Mouse (Mus musculus): ENCODE results near the gene Nup210l.
A peak's percentile ranks its signal among the peaks of the same experiment; 100 is the strongest.

Nup210l gene

DNA sequence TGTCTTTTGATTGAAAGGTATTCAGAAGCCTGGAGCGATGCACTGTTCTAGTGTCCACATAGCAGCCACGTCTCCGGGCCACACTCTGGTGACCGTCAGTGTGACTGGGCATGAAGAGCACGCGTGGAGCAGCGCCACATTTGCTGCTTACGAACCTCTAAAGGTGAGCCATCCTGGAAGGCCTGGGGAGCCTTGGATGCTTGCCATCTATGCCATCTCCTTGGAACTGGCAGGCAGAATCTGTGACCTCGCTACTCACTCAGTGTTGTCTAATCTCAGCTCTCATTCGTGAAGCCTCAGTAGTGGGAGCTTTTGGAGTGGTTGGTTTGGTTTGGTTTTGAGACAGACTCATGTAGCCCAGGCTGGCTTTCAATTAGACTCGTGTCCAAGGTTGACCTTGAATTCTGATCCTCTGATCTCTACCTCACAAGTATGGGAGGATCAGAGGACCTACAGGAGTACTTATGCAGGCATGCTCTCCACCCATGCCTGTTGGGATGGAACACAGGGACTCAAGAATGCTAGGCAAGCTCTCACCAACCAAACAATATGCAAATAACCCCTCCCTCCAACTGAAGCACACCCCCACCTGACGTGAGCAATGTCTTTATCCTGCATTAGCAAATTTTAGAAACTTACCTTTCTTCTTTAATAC, 47.3 kb downstream of the Nup210l start:
- DNase-seq (ENCODE audit: extremely low read depth, low read depth, low spot score) = no peak

DNA sequence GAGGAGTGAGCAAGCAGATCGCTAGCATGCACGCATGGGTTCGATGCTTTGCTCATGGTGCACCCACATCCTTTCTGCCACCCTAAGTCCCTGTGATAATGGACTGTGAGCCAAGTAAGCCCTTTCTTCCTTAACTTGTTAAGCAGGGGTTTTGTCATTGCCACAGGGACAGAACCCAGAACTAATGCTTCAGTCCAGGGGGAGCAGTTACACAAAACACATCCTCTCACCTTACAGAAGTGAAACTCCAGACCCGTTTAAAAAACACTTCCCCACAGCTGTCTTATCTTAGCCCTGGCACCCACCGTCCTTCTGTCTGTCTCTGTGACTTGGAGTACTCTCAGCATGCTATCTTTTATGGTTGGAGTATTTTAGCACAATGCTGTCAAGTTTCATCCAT, 52.1 kb downstream of the Nup210l start:
- DNase-seq (ENCODE audit: extremely low read depth, low read depth, low spot score) = no peak

DNA sequence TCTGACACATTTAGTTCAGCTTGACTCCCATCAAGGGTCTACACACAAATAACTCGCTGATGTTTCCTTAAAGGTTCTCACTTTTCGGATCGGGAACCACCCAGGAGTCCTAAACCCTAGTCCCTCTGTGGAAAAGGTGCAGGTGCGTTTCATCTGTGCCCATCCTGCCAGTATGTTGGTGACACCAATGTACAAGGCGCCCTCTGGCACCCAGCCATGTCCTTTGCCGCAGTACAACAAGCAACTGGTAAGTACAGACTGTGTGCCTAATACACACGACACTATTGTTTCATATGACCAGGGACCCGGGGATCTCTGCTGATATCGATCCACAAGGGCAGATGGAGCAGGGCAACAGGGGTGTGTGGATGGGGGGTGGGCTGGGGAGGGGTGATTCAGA, 55.8 kb downstream of the Nup210l start:
- DNase-seq (ENCODE audit: extremely low read depth, low read depth, low spot score) = no peak

DNA sequence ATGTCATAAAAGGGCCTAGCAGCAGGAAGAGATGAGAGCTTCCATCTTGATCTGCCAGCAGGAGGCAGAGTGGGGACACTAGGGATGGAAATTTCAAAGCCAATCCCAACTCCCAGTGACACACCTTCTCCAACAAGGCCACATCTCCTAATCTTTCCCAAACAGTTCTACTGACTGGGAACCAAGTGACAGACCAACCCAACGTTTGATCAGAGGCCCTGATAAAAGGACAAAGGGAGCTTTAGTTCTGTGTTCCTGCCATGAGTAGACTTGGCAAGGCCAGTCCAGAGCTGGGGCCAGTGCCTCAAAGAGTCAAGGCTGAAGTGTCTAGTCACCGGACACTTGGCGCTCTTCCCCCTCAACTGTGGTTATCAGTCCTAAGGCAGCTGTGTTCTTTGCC, 57.6 kb downstream of the Nup210l start:
- DNase-seq (ENCODE audit: extremely low read depth, low read depth, low spot score) = no peak

DNA sequence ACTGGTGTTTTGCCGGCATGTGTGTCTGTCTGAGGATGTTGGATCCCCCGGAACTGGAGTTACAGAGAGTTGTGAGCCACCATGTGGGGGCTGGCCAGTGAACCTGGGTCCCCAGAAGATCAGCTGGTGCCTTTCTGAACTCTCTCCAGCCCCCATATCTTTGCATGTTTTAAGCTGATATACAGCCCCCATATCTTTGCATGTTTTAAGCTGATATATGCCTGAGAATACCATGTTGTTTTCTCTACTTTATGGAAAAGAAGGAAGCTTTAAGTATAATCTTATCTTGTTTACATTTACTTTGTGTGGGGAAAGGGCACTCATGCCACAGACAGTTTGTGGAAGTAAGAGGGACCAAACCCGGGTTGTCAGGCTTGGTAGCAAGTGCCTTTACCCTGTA, 75.6 kb downstream of the Nup210l start:
- no peak for DNase-seq (ENCODE audit: extremely low read depth, low read depth, low spot score)

DNA sequence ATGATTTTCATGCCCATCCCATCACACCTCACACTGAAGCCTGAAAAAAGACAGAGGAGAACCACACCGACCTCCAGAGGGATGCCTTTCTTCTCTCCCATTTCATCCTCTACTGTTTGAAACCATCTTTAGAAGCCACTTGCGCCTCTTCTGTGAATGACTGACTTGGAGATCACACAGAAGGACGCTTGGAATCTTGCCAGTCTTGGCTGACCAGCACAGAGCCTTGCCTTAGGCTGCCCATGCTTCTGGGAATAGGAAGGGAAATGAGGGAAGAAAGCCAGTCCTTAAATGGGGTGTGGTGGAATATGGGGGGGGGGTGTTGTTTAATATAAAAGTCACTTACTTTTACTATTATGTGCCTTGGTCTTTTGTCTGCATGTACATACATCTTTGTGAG, 79.6 kb downstream of the Nup210l start:
- DNase-seq (ENCODE audit: extremely low read depth, low read depth, low spot score) = no peak

DNA sequence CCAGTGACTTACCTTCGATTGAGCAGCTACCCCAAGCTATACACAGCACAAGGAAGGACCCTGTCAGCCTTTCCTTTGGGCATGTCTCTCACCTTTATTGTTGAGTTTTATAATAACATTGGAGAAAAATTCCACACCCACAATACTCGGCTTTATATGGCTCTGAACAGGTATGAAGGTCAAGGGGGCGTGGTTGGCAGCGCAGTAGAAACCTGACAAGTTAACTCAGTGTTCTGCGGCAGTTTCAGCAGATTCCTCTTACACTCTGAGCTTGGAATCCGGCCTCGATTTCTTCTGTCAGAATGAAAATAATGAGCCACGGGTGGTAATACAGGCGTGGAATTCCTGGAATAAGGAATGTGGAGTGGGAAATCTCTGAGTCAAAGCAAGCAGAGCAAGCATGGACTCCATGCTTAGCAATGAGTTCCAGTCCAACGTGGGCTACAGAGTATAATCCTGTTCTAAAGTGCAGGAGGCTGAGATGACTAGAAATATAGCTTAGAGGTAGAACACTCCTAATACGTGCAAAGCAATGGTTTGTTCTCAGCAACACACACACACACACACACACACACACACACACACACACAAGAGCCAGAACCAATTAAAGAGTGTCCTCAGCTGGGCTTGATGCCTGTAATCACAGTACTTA, 87.1 kb downstream of the Nup210l start:
- no peak for DNase-seq (ENCODE audit: extremely low read depth, low read depth, low spot score)

DNA sequence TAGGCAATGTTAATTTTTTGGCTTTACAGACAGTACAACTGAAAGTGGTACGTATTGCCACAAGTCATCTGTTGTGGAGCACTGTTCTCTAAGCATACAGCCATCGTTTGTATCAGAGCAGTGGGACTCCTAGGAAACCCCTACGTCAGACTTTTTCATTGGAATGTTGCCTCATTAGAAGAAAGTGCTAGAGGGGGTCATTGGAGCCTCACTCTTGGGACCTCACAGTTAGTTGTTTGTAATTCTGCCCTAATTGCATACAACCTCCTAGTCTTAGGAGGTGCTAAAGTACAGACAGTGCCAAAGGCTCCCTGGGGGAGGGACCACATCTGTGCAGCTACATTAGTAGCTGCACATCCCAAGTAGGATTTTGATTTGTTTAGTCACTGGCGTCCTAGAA, 90.8 kb downstream of the Nup210l start:
- no peak for DNase-seq (ENCODE audit: extremely low read depth, low read depth, low spot score)

DNA sequence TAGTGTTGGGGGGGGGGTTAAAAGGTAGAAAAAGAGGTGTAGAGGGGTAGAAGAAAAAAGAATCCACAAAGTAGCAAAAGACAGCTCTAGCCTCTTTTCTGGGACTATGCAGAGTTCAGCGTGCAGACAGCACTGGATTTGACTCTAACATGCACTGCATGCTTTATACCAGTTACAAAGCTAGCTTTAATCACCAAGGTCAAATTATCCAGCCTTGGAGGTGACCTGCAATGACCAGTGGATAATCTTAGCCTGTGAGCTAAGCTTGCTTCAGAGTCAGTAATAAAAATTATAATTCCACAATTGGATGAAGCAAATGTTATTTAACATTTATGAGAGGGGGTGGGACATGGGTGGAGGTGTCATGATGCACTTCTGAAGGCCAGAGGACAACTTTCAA, 91.7 kb downstream of the Nup210l start:
- no peak for DNase-seq (ENCODE audit: extremely low read depth, low read depth, low spot score)

DNA sequence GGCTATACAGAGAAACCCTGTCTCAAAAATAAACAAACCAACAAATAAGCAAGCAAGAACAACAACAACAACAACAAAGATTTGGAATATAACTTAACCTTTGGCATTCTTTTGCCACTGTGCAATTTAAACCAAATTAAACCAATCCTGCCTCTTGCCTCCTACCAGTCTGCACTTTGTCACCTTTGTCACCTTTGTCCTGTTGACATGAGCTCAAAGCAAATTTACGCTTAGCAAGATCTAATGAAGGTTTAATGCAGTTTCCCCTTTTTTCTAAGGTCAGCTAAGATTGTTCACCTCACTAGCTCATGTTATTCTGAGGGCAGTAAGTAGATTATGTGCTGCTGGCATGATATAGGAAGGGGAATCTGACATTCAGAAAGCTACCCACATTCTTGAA, 93.6 kb downstream of the Nup210l start:
- no peak for DNase-seq (ENCODE audit: extremely low read depth, low read depth, low spot score)

DNA sequence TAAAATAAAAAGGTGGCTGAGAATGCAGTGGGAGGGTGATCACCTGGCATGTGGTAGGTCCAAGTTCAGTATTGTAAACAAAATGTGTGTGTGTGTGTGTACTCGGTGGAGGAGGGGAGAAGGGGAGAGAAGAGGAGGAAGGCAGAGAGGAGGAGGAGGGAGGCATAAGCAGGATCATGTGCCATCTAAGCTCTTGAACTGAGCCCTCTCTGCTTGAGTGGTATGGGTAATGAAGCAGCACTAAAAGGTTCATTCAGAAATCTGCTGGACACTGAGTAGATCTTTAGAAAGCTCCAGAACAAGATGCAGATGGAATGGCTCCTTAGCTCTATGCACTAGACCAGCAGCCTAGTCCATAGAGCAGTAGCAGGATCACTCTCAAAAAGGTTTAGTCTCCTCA, 99.0 kb downstream of the Nup210l start:
- no peak for DNase-seq (ENCODE audit: extremely low read depth, low read depth, low spot score)

DNA sequence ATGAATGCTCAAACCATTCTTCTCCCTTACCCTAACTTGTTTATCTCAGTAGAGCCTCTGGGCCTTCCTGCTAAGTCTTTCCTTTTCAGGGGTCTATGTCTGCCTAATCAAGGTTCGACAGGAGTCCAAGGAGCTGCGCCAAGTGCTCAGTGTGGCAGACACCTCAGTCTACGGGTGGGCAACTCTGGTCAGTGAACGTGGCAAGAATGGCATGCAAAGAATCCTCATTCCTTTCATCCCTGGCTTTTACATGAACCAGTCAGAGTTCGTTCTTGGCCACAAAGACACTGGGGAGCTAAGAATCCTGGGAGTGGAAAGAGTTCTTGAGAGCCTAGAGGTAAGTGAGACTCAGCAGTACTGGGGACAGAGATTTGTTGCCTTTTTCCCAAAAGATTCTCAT, 99.7 kb downstream of the Nup210l start:
- no peak for DNase-seq (ENCODE audit: extremely low read depth, low read depth, low spot score)

DNA sequence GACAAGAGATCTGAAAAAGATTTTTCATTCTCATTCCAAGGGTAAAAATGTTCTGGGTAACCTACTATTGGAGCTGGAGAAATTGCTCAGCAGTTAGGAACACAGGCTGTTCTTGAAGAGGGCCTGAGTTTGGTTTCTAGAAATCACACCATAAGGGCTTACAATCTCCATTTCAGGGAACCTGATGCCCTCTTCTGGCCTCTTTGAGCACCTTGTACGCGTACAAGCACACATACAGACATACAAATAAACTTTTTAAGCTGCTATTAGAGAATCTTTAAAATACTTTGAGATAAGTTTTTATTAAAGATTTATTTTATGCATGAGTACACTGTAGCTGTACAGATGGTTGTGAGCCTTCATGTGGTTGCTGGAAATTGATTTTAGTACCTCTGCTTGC, 100.7 kb downstream of the Nup210l start:
- DNase-seq (ENCODE audit: extremely low read depth, low read depth, low spot score) = no peak

DNA sequence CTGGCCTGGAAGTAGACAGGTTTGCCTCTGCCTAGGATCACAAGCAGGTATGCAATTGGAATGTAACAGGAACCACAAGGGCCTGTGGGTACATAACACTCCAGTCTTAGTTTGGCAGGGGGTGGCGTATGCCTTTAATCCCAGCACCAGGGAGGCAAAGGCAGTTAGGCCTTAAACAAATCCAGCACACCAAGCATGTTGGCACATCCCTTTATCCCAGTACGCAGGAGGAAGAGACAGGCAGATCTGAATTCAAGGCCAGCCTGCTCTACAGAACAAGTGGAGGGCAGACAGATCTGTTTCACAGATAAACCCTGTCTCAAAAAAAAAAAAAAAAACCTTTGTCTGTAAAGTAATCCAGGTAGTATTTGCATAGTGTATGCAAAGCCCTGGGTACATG, 104.7 kb downstream of the Nup210l start:
- DNase-seq (ENCODE audit: extremely low read depth, low read depth, low spot score) = peak; percentile 78

DNA sequence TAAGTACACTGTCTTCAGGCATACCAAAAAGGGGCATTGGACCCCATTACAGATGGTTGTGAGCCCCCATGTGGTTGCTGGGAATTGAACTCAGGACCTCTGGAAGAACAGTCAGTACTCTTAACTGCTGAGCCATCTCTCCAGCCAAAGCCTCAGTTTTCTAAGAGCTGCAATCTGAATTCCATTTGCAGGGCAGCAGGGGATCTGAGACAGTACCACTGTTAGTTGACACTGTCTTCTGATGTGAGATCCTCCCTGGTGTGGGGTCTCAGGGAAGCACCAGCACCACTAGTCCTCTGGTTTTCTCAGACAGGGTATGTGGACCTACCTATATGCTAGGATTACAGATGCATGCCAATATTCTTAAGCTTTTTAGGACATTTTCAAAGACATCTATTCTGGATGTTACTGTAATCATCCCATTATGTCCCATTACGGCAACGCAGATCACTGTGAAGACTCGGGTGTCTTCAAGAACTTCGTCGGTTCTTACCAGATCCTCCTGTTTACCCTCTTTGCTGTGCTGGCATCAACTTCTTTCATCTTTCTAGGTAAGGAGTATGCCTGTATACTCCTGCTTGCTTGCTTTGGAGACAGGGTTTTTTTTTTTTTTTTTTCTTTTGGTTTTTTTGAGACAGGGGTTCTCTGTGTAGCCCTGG, 106.1 kb downstream of the Nup210l start:
- DNase-seq (ENCODE audit: extremely low read depth, low read depth, low spot score) = no peak

DNA sequence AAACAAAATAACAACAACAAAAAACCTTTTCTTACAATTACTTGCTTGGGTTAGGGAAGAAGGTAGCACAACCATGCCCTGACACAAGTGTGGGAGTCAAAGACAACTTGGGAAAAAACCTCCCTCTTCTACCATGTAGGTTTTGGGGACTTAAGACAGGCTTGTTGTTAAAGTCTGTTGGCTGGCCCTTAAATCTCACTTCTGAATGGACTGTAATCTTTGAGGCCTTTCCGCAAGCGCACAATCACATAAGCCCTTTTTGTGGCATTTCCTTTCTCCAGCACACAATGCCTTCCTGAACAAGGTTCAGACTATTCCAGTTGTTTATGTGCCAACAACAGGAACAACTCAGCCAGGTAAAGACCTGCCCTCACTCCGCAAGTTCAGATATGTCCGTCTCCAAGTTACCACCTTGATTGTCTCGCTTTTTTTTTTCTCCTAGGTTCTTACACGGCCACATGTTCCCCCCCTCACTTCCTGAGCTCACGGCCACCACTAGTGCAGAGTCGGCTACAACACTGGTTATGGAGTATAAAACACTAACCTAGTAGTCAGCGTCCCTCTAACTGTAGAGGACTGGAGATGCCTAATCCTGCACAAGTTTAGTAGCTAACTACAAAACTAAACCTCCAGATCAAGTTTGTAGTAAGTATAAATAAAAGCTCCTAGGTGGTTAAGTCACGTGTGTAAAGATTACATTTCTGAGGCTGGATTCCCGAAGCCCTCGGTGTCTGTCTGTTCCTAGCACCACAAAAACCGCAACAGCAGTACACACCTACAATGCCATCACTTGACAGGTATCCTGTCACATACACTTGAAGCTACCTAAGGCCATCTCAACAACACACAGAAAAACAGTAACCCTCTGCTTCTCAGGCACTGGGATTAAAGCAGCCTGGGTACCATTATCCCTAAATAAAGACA, 107.8 kb downstream of the Nup210l start:
- no peak for DNase-seq (ENCODE audit: extremely low read depth, low read depth, low spot score)

DNA sequence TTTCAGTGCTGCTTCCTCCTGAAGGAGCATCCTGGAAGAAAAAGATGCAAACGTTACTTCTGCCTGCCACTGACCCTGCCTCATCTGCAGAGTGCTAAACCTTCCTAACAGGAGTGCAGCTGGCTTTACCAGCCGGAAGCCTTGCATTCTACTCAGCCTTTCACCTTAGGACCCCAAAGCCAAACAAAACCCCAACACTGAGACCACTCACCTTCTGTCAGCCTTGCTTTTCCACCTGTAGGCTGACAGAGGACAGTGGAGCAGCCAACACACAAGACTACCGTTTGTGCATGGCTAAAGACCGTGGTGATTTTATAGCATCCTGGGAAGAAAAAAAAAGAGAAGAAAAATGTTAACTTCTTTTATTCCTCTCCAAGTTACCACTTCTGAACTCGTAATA, 108.8 kb downstream of the Nup210l start:
- DNase-seq (ENCODE audit: extremely low read depth, low read depth, low spot score) = no peak

DNA sequence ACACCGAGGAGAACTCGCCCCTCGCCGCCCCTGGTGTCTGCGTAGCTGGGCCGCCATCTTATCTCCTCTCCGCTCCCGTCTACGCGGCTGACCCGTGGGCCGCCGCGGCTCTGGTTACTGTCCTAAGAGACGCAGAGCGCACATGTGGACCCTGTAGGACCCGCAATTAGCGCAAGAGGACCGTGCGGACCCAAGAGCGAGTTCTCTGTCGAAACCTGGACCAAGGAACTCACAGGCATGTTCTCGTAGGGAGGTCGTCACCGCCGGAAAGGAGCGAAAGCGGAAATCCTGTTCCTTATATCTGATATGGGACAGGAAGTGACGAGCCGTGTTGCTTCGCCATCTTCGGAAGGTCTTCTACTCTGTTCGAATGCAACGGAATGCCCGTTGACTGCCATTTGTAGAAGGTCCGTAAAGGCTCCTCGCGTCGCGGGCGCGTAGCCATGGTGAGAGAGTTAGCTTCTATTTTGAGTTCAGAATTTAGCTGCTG, 109.5 kb downstream of the Nup210l start, which contains the start of the genes Rps27 and Rab13:
TSS of gene Rps27 (minus strand) at position 275 of the 490 bp plus-strand sequence.
TSS of gene Rab13 (plus strand) at position 319 of the 490 bp plus-strand sequence.
- peak; percentile 73 for DNase-seq (ENCODE audit: extremely low read depth, low read depth, low spot score)

DNA sequence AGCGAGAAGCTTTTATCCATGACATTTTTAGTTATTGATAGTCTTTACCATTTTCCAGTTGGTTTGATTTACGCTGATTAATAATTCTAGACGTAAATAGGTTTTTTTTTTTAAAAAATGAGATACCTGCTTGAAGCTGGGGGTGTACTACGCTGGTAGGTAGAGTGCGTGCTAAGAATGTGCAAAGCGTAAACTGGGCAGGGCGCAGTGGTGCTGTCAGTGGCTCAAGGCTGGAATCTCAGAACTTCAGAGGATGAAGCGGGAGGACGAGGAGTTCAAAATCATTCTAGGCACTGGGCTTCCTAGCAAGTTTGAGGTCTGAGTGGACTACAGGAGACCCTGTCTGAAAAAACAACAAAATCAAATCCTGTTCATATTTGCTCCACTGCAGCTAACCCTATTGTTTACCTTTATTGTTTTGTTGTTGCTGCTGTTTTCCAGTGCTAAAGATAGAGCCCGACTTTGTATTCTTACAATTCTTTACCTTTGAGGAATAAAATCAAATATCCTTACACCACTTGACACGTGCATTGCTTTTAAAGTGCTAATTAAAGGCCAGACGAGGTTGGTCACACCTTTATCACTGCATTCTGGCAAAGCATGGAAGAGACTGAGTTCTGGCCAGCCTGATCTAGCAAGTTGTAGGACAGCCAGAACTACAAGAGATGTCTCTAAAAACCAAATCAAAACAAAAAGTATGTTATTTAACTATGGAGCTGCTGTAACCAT, 110.2 kb downstream of the Nup210l start:
- no peak for DNase-seq (ENCODE audit: extremely low read depth, low read depth, low spot score)

DNA sequence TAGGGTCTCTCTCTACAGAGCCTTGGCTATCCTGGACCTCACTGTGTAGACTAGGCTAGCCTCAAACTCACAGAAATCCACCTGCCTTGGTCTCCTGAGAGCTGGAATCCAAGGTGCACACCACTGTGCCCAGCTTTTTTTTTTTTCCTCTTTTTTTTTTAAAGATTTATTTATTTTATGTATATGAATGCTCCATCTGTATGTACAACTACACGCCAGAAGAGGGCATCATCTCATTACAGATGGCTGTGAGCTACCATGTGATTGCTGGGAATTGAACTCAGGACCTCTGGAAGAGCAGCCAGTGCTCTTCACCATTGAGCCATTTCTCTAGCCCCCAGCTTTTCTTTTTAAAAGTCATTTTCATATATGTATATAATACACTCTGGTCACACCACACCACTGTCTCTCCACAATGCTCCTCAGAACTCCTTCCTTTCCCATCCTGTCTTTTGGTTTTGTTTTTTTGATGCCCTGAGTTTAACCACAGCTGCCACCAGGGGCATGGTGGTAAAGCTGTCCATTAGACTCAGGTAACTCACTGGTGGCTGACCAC, 112.0 kb downstream of the Nup210l start:
- no peak for DNase-seq (ENCODE audit: extremely low read depth, low read depth, low spot score)

All from fat pad, adult 2 months (tissue).